Mouse (Mus musculus): ENCODE data around the gene Pik3r2.

DNA sequence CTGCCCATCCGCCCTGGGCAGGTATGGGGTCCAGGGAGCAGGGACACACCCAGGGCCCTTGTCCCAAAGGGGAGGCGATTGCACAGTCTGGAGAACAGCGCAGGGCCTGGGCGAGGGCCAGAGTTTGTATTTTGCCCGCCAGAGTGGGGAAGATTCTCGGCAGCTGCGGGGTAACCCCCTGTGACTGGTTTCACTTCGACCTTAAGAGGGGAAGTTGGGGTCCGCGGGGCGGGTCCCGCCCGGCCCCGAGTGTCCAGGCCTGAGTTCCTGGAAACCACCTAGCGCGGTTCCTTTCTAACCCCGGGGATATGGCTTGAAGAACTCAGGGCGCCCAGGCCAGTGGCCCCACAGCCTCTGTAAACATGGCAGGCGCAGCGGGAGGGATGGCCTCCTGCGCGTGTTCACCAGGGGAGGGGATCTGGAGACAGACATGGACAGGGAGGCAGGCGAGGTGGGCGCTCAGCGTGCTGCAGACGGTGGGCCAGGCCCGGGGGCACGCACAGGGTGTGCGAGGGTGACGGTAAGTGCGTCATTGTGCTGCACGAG lies 8.2 kb downstream of the Pik3r2 start:
- TF ChIP-seq CTCF (IDR thresholded peaks at IDR 0.05), result no peak
- TF ChIP-seq EP300 (IDR thresholded peaks at IDR 0.05), result no peak

Measured in lung, postnatal 0 days (tissue).